Mouse (Mus musculus) embryonic facial prominence, embryonic 15.5 days (tissue): ENCODE data around the gene Cog2. TPM values are rescaled to one million over a fixed set of nuclear protein-coding genes. Genes with fewer than 3 reads are reported as not detected.

Experiments used
- ATAC-seq: fragments of 200-750 bp; cut with Nextera tagmentation; 2 replicates; pipeline ENCODE4 v1.8.0; 2017; ENCODE audit warnings: low read depth, moderate TSS enrichment; ENCODE audit not compliant: insufficient number of reproducible peaks, low FRiP score, low TSS enrichment
- H3K27ac ChIP-seq: fragments of 300-500 bp; sonication (generic); replicated peaks from 2 replicates; pipeline ENCODE4 v1.5.1; 2015; ENCODE audit warnings: mild to moderate bottlenecking, inconsistent platforms
- H3K27me3 ChIP-seq: fragments of 300-500 bp; sonication (generic); 2 replicates; pipeline ENCODE4 v1.6.1; 2015; ENCODE audit warnings: inconsistent platforms
- H3K36me3 ChIP-seq: fragments of 300-500 bp; sonication (generic); 2 replicates; pipeline ENCODE4 v1.6.1; 2015; ENCODE audit warnings: mild to moderate bottlenecking, inconsistent platforms
- H3K4me1 ChIP-seq: fragments of 300-500 bp; sonication (generic); 2 replicates; pipeline ENCODE4 v1.6.1; 2015; ENCODE audit warnings: inconsistent platforms
- H3K4me2 ChIP-seq: fragments of 300-500 bp; sonication (generic); replicated peaks from 2 replicates; pipeline ENCODE4 v1.6.1; 2015; ENCODE audit warnings: mild to moderate bottlenecking, inconsistent platforms
- H3K4me3 ChIP-seq: fragments of 300-500 bp; sonication (generic); replicated peaks from 2 replicates; pipeline ENCODE4 v1.5.1; 2015; ENCODE audit warnings: mild to moderate bottlenecking, inconsistent platforms
- H3K9ac ChIP-seq: fragments of 300-500 bp; sonication (generic); 2 replicates; pipeline ENCODE4 v1.6.1; 2015; ENCODE audit warnings: inconsistent platforms
- H3K9me3 ChIP-seq: fragments of 300-500 bp; sonication (generic); replicated peaks from 2 replicates; pipeline ENCODE4 v1.6.1; 2016; ENCODE audit warnings: inconsistent platforms
- WGBS: fragments of 180-500 bp; shearing (Covaris S2); methylation state at CpG from one replicate; pipeline ENCODE4 v1.1.7; 2015; 5-methylcytosine and 5-hydroxymethylcytosine counted together
- polyA plus RNA-seq: library from polyadenylated mRNA; unstranded; fragments of >200 nt; fragmentation: Nextera tagmentation; extraction: Ambion mirVana; gene quantifications from 2 replicates; pipeline ENCODE4 v1.2.1, GENCODE M21; 2015

Cog2 gene
- polyA plus RNA-seq: 38.1 and 40.5 TPM in 2 replicates

- Histone ChIP-seq H3K4me3 (peak within 1 kb of the TSS; percentile 93), H3K4me2 (peak within 1 kb of the TSS; percentile 72), H3K9ac (peak within 1 kb of the TSS; percentile 86), H3K36me3 (peaks cover 2% of the 10 kb centered on the region; the same call in 1 of the 2 replicates), H3K4me1 (peaks cover 19% of the 10 kb centered on the region), H3K27ac (no peak within 1 kb of the TSS), H3K9me3 (no peaks in the 10 kb centered on the region), H3K27me3 (peaks cover 5% of the 10 kb centered on the region; the same call in 1 of the 2 replicates)
- peak; percentile 95 for ATAC-seq
- 10% methylated on average over 49 of the region's 50 CpGs for WGBS
Observed at GRCm38 (mm10) chr8:124520249-124521080, at the start of gene Cog2. Cog2 (plus strand) TSS chr8:124520767.

GRCm38 (mm10) chr8:124475690-124476089 lies 44.9 kb upstream of the Cog2 start:
- no peaks in the 10 kb centered on the region for H3K27me3 ChIP-seq
- H3K36me3 ChIP-seq: no peaks in the 10 kb centered on the region
- no peaks in the 10 kb centered on the region for H3K9me3 ChIP-seq
- no peak for ATAC-seq
- no peak overlapping the region for H3K27ac ChIP-seq
- no peak overlapping the region for H3K9ac ChIP-seq
- H3K4me1 ChIP-seq: 0 out of 2 replicates have a peak, but pooled peaks cover 2% of the 10 kb centered on the region
- H3K4me3 ChIP-seq: no peak overlapping the region
- 81% methylated on average over 5 of the region's 5 CpGs for WGBS
- no peak overlapping the region for H3K4me2 ChIP-seq

- no peak for ATAC-seq
- 60% methylated on average over 9 of the region's 9 CpGs for WGBS
- no peaks in the 10 kb centered on the region for H3K9me3 ChIP-seq
- H3K4me1 ChIP-seq: 0 out of 2 replicates have a peak, but pooled peaks cover 2% of the 10 kb centered on the region
- no peak overlapping the region for H3K4me3 ChIP-seq
- H3K27ac ChIP-seq: no peak overlapping the region
- no peaks in the 10 kb centered on the region for H3K36me3 ChIP-seq
- no peak overlapping the region for H3K4me2 ChIP-seq
- H3K27me3 ChIP-seq: no peaks in the 10 kb centered on the region
- no peak overlapping the region for H3K9ac ChIP-seq
Observed at GRCm38 (mm10) chr8:124476701-124477100, 43.9 kb upstream of the Cog2 start.

GRCm38 (mm10) chr8:124479251-124479650 lies 41.3 kb upstream of the Cog2 start:
- no peak overlapping the region for H3K4me2 ChIP-seq
- no peak for ATAC-seq
- no peaks in the 10 kb centered on the region for H3K27me3 ChIP-seq
- H3K9me3 ChIP-seq: no peaks in the 10 kb centered on the region
- H3K9ac ChIP-seq: no peak overlapping the region
- H3K36me3 ChIP-seq: no peaks in the 10 kb centered on the region
- no peak overlapping the region for H3K27ac ChIP-seq
- 0 out of 2 replicates have a peak, but pooled peaks cover 2% of the 10 kb centered on the region for H3K4me1 ChIP-seq
- WGBS: 80% methylated on average over 3 of the region's 3 CpGs
- no peak overlapping the region for H3K4me3 ChIP-seq

GRCm38 (mm10) chr8:124480321-124480720 lies 40.2 kb upstream of the Cog2 start:
- no peaks in the 10 kb centered on the region for H3K9me3 ChIP-seq
- no peaks in the 10 kb centered on the region for H3K36me3 ChIP-seq
- H3K27ac ChIP-seq: no peak overlapping the region
- no peak overlapping the region for H3K4me3 ChIP-seq
- no peak overlapping the region for H3K9ac ChIP-seq
- no peak for ATAC-seq
- H3K4me1 ChIP-seq: 0 out of 2 replicates have a peak, but pooled peaks cover 2% of the 10 kb centered on the region
- H3K27me3 ChIP-seq: no peaks in the 10 kb centered on the region
- no peak overlapping the region for H3K4me2 ChIP-seq
- WGBS: 82% methylated on average over 8 of the region's 8 CpGs

- no peaks in the 10 kb centered on the region for H3K9me3 ChIP-seq
- no peak overlapping the region for H3K4me2 ChIP-seq
- H3K4me3 ChIP-seq: no peak overlapping the region
- no peak overlapping the region for H3K27ac ChIP-seq
- H3K27me3 ChIP-seq: no peaks in the 10 kb centered on the region
- no peaks in the 10 kb centered on the region for H3K36me3 ChIP-seq
- H3K9ac ChIP-seq: no peak overlapping the region
- H3K4me1 ChIP-seq: no peaks in the 10 kb centered on the region
- ATAC-seq: no peak
- WGBS: 85% methylated on average over 2 of the region's 2 CpGs
Observed at GRCm38 (mm10) chr8:124482790-124483189, 37.8 kb upstream of the Cog2 start.

- H3K27me3 ChIP-seq: no peaks in the 10 kb centered on the region
- ATAC-seq: no peak
- no peaks in the 10 kb centered on the region for H3K36me3 ChIP-seq
- H3K4me2 ChIP-seq: no peak overlapping the region
- H3K9me3 ChIP-seq: no peaks in the 10 kb centered on the region
- H3K9ac ChIP-seq: no peak overlapping the region
- 67% methylated on average over 7 of the region's 7 CpGs for WGBS
- H3K27ac ChIP-seq: no peak overlapping the region
- no peaks in the 10 kb centered on the region for H3K4me1 ChIP-seq
- H3K4me3 ChIP-seq: no peak overlapping the region
Observed at GRCm38 (mm10) chr8:124483356-124484115, 37.0 kb upstream of the Cog2 start.

- no peak overlapping the region for H3K4me2 ChIP-seq
- no peaks in the 10 kb centered on the region for H3K27me3 ChIP-seq
- H3K4me1 ChIP-seq: no peaks in the 10 kb centered on the region
- H3K4me3 ChIP-seq: no peak overlapping the region
- H3K36me3 ChIP-seq: no peaks in the 10 kb centered on the region
- no peak overlapping the region for H3K9ac ChIP-seq
- no peak for ATAC-seq
- WGBS: 87% methylated on average over 6 of the region's 6 CpGs
- no peaks in the 10 kb centered on the region for H3K9me3 ChIP-seq
- no peak overlapping the region for H3K27ac ChIP-seq
Observed at GRCm38 (mm10) chr8:124489311-124489710, 31.3 kb upstream of the Cog2 start.

- no peak overlapping the region for H3K4me2 ChIP-seq
- H3K4me3 ChIP-seq: no peak overlapping the region
- H3K9me3 ChIP-seq: no peaks in the 10 kb centered on the region
- ATAC-seq: no peak
- H3K27ac ChIP-seq: no peak overlapping the region
- 88% methylated on average over 6 of the region's 6 CpGs for WGBS
- no peaks in the 10 kb centered on the region for H3K4me1 ChIP-seq
- no peaks in the 10 kb centered on the region for H3K27me3 ChIP-seq
- H3K9ac ChIP-seq: no peak overlapping the region
- no peaks in the 10 kb centered on the region for H3K36me3 ChIP-seq
Observed at GRCm38 (mm10) chr8:124489786-124490185, 30.8 kb upstream of the Cog2 start.

GRCm38 (mm10) chr8:124494397-124494796 lies 26.2 kb upstream of the Cog2 start:
- Histone ChIP-seq H3K9ac (no peak overlapping the region), H3K4me2 (no peak overlapping the region), H3K4me3 (no peak overlapping the region), H3K9me3 (no peaks in the 10 kb centered on the region), H3K27me3 (no peaks in the 10 kb centered on the region), H3K4me1 (no peaks in the 10 kb centered on the region), H3K27ac (no peak overlapping the region), H3K36me3 (no peaks in the 10 kb centered on the region)
- no peak for ATAC-seq
- 66% methylated on average over 3 of the region's 3 CpGs for WGBS

GRCm38 (mm10) chr8:124494955-124495354 lies 25.6 kb upstream of the Cog2 start:
- ATAC-seq: no peak

More at GRCm38 (mm10) chr8:124494955-124495354, 25.6 kb upstream of the Cog2 start:
- H3K9ac ChIP-seq: no peak overlapping the region
- H3K4me3 ChIP-seq: no peak overlapping the region
- H3K4me2 ChIP-seq: no peak overlapping the region
- no peaks in the 10 kb centered on the region for H3K36me3 ChIP-seq
- H3K4me1 ChIP-seq: no peaks in the 10 kb centered on the region
- H3K9me3 ChIP-seq: no peaks in the 10 kb centered on the region
- 80% methylated on average over 15 of the region's 15 CpGs for WGBS
- no peaks in the 10 kb centered on the region for H3K27me3 ChIP-seq
- no peak overlapping the region for H3K27ac ChIP-seq
